In the genomic region with DNA sequence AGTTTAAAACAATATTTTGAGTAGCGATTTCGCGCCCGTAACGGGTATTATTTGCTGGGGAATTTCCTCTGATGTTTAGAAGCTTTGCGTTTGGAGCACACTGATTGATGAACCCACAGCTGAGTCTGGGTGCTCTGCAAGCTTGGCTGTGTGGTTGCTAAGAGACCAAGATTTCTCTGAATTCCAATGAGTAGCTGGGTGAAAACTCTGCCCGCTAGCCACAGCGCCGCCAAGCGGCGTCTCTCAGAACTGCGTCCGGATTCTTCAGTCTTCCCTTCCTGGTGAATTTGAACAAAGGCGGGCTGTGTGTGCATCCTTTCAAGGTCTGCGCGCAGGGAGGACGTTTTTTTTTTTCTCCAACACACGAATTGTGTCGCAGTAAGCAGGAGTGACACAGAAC, we compare ENCODE assay signal across 9 mouse cellular contexts. TPM values are rescaled to one million over a fixed set of nuclear protein-coding genes. Genes with fewer than 3 reads are reported as not detected.
DNase-seq lines count a peak whose midpoint lies in the region; ATAC-seq and TF ChIP-seq lines count a peak whose summit lies in the region.
"Had no signal": no experiment of that assay in that cellular context is flagged by ENCODE, and none has a peak within 500 bp of the region (broad histone marks: within the 10 kb centered on the region; RNA-seq: fewer than 3 reads in every experiment).

No protein-coding gene starts in this region.

- peak; percentile 90 for DNase-seq in CD4-positive, CD25-positive, alpha-beta regulatory T cell, adult 2 months (ENCODE audit: low read depth, low spot score)
- DNase-seq in brain, embryonic 18.5 days (ENCODE audit: low read depth, low spot score): peak; percentile 92
- DNase-seq in fibroblast of lung, adult 2 months (ENCODE audit: low read depth): peak; percentile 87
- DNase-seq in kidney, postnatal 0 days (ENCODE audit: low spot score): peak; percentile 97
- DNase-seq in liver, adult 2 months (ENCODE audit: extremely low read depth, low read depth, low spot score): peak; percentile 69
- DNase-seq in spleen, postnatal 4 days (ENCODE audit: low spot score in 2 of 2): peak; percentile 86 to 98

- ATAC-seq in heart, embryonic 13.5 days (ENCODE audit: extremely low read depth, insufficient number of reproducible peaks, low FRiP score, low TSS enrichment): no peak
- ATAC-seq in kidney, postnatal 0 days (replicated peaks; ENCODE audit: low FRiP score, low read depth): peak; percentile 23; the same call in 1 of the 2 replicates

- H3K9ac ChIP-seq in heart, embryonic 13.5 days: peak overlapping the region; percentile 8; the same call in 1 of the 2 replicates
- H3K9ac ChIP-seq in kidney, postnatal 0 days (ENCODE audit: low read depth, low read length): no peak overlapping the region
- H3K9ac ChIP-seq in liver, adult 2 months (ENCODE audit: low read depth, low read length): no peak overlapping the region

- H3K79me2 ChIP-seq in liver, adult 2 months (ENCODE audit: control insufficient read depth, insufficient read depth, low read length): no peaks in the 10 kb centered on the region
- H3K79me2 ChIP-seq in myocyte (ENCODE audit: control insufficient read depth, insufficient read depth): no peaks in the 10 kb centered on the region

- peak; percentile 96 for TF ChIP-seq CTCF in kidney, postnatal 0 days (IDR thresholded peaks at IDR 0.05; ENCODE audit: low read depth)
- TF ChIP-seq CTCF in liver, adult 2 months (IDR thresholded peaks at IDR 0.05; ENCODE audit: low read depth, low read length): peak; percentile 95

- no peaks in the 10 kb centered on the region for H3K9me3 ChIP-seq in heart, embryonic 13.5 days
- H3K9me3 ChIP-seq in kidney, postnatal 0 days (replicated peaks; ENCODE audit: low read length): no peaks in the 10 kb centered on the region

- H3K27me3 ChIP-seq in heart, embryonic 13.5 days (replicated peaks): no peaks in the 10 kb centered on the region
- no peaks in the 10 kb centered on the region for H3K27me3 ChIP-seq in kidney, postnatal 0 days (ENCODE audit: insufficient read depth, low read length)
- no peaks in the 10 kb centered on the region for H3K27me3 ChIP-seq in liver, adult 2 months (ENCODE audit: control insufficient read depth, insufficient read depth, low read length)
- no peaks in the 10 kb centered on the region for H3K27me3 ChIP-seq in myocyte (ENCODE audit: control insufficient read depth, insufficient read depth, insufficient read length)

- no peak for TF ChIP-seq POLR2A in liver, adult 2 months (IDR thresholded peaks at IDR 0.05; ENCODE audit: extremely low read depth, insufficient read depth, low read length)
- no peak for TF ChIP-seq POLR2A in myocyte (IDR thresholded peaks at IDR 0.05; ENCODE audit: insufficient read length, low read depth)

- H3K27ac ChIP-seq in heart, embryonic 13.5 days (replicated peaks): no peak overlapping the region
- H3K27ac ChIP-seq in kidney, postnatal 0 days: peak overlapping the region; percentile 21; the same call in 1 of the 2 replicates
- no peak overlapping the region for H3K27ac ChIP-seq in liver, adult 2 months (replicated peaks; ENCODE audit: insufficient read depth, low read depth, low read length)

- peak overlapping the region; percentile 63 for H3K4me2 ChIP-seq in heart, embryonic 13.5 days
- H3K4me2 ChIP-seq in kidney, postnatal 0 days (ENCODE audit: low read length): peak overlapping the region; percentile 51
- peak overlapping the region; percentile 72 for H3K4me2 ChIP-seq in myocyte (ENCODE audit: low read depth)

- H3K4me3 ChIP-seq in heart, embryonic 13.5 days: peak overlapping the region; percentile 28
- peak overlapping the region; percentile 19 for H3K4me3 ChIP-seq in kidney, postnatal 0 days (replicated peaks; ENCODE audit: low read depth, low read length)
- no peak overlapping the region for H3K4me3 ChIP-seq in liver, adult 2 months (ENCODE audit: insufficient read depth, low read depth, low read length)
- H3K4me3 ChIP-seq in myocyte: no peak overlapping the region
- H3K4me3 ChIP-seq: erythroblast, embryonic 14.5 days had no signal

- peaks cover 10% of the 10 kb centered on the region for H3K36me3 ChIP-seq in heart, embryonic 13.5 days
- H3K36me3 ChIP-seq in kidney, postnatal 0 days (ENCODE audit: insufficient read depth, low read length): no peaks in the 10 kb centered on the region
- H3K36me3 ChIP-seq in liver, adult 2 months (ENCODE audit: control insufficient read depth, insufficient read depth, low read length): peaks cover 3% of the 10 kb centered on the region; the same call in 1 of the 2 replicates
- H3K36me3 ChIP-seq in myocyte (ENCODE audit: control insufficient read depth, insufficient read depth): no peaks in the 10 kb centered on the region

- H3ac ChIP-seq in myocyte (ENCODE audit: control insufficient read depth, insufficient read length): no peak overlapping the region

- 4% methylated on average over 19 of the region's 19 CpGs for WGBS in heart, embryonic 13.5 days
- under 1% methylated on average over 19 of the region's 19 CpGs for WGBS in kidney, postnatal 0 days
- WGBS in liver, adult 2 months: 8% methylated on average over 19 of the region's 19 CpGs

- peaks cover 11% of the 10 kb centered on the region for H3K4me1 ChIP-seq in heart, embryonic 13.5 days
- H3K4me1 ChIP-seq in kidney, postnatal 0 days (replicated peaks; ENCODE audit: insufficient read depth, low read length): peaks cover 4% of the 10 kb centered on the region; the same call in 1 of the 2 replicates
- H3K4me1 ChIP-seq in liver, adult 2 months (ENCODE audit: control insufficient read depth, insufficient read depth, low read length): no peaks in the 10 kb centered on the region

TF ChIP-seq in myocyte, 11 proteins besides CTCF, POLR2A, EP300 and RAD21:
- TF ChIP-seq SRF (IDR thresholded peaks at IDR 0.05; ENCODE audit: control insufficient read depth, insufficient read length, low read depth) (no peak), MYOG (IDR thresholded peaks at IDR 0.05; ENCODE audit: control insufficient read depth in 1 of 3, insufficient read depth in 1 of 3, insufficient read length in 2 of 3, low read depth in 2 of 3) (no peak), POLR2AphosphoS2 (IDR thresholded peaks at IDR 0.05; ENCODE audit: insufficient read length, low read depth) (no peak), REST (IDR thresholded peaks at IDR 0.05; ENCODE audit: insufficient read depth, insufficient read length) (no peak), TCF3 (IDR thresholded peaks at IDR 0.05; ENCODE audit: insufficient read length, low read depth) (no peak), MAX (IDR thresholded peaks at IDR 0.05; ENCODE audit: low read depth) (no peak), USF1 (IDR thresholded peaks at IDR 0.05; ENCODE audit: low read depth) (no peak), TCF12 (IDR thresholded peaks at IDR 0.05; ENCODE audit: insufficient read depth, poor library complexity, severe bottlenecking) (no peak), CEBPB (IDR thresholded peaks at IDR 0.05; ENCODE audit: insufficient read depth, poor library complexity, severe bottlenecking) (no peak), E2F4 (IDR thresholded peaks at IDR 0.05; ENCODE audit: insufficient read depth) (no peak), MYOD1 (IDR thresholded peaks at IDR 0.05; ENCODE audit: control insufficient read depth in 1 of 3, insufficient read length in 2 of 3, low read depth in 2 of 3) (no peak)

RNA-seq across cellular contexts. Expression of gene Crebl2, which starts 33.2 kb away (rescaled TPM):
- 1.6 and 1.8 TPM in 2 replicates for polyA plus RNA-seq in heart, embryonic 13.5 days (2015; fragmentation: Nextera tagmentation; extraction: Ambion mirVana)
- 5.2 and 5.6 TPM in 2 replicates for polyA plus RNA-seq in kidney, postnatal 0 days (2015; fragmentation: Nextera tagmentation; extraction: Ambion mirVana)
- 48.5 and 49.5 TPM in 2 replicates for total RNA-seq in liver, adult 2 months (2014; rRNA removed)
- polyA plus RNA-seq in liver, adult 2 months (2012; rRNA removed): 20.9 and 23.2 TPM in 2 replicates
- 1.5 TPM for polyA plus RNA-seq in myocyte (2012; fragmentation: generic; extraction: Trizol)

RNA-seq across cellular contexts. Expression of gene Gpr19, which starts 35.2 kb away (rescaled TPM):
- polyA plus RNA-seq in heart, embryonic 13.5 days (2015; fragmentation: Nextera tagmentation; extraction: Ambion mirVana): 8.5 and 8.6 TPM in 2 replicates
- 11.1 and 12.1 TPM in 2 replicates for polyA plus RNA-seq in kidney, postnatal 0 days (2015; fragmentation: Nextera tagmentation; extraction: Ambion mirVana)
- 4.7 and 4.8 TPM in 2 replicates for total RNA-seq in liver, adult 2 months (2014; rRNA removed)
- polyA plus RNA-seq in liver, adult 2 months (2012; rRNA removed): 4.9 and 6.9 TPM in 2 replicates
- polyA plus RNA-seq in myocyte (2012; fragmentation: generic; extraction: Trizol): 2.2 TPM

RNA-seq across cellular contexts. Expression of gene Cdkn1b, which starts 57.1 kb away (rescaled TPM):
- 14.4 and 17.4 TPM in 2 replicates for polyA plus RNA-seq in heart, embryonic 13.5 days (2015; fragmentation: Nextera tagmentation; extraction: Ambion mirVana)
- 25.1 and 25.9 TPM in 2 replicates for polyA plus RNA-seq in kidney, postnatal 0 days (2015; fragmentation: Nextera tagmentation; extraction: Ambion mirVana)
- 14.4 and 16.2 TPM in 2 replicates for total RNA-seq in liver, adult 2 months (2014; rRNA removed)
- 7.1 and 8.6 TPM in 2 replicates for polyA plus RNA-seq in liver, adult 2 months (2012; rRNA removed)
- 27.7 TPM for polyA plus RNA-seq in myocyte (2012; fragmentation: generic; extraction: Trizol)

Comparison
In these comparisons a context has a peak if more than half of its experiments do, and no peak if none do; other contexts are left out.
1. H3K4me3 ChIP-seq: peak in heart, embryonic 13.5 days (single experiment) and kidney, postnatal 0 days (single experiment); none in liver, adult 2 months (single experiment) and myocyte (single experiment).
2. Peak in every context shown above with its lines, with median percentiles within 50 percentile points of each other: DNase-seq and H3K4me2 ChIP-seq.